Mouse (Mus musculus): ENCODE data around the gene Olfr1126. TPM values are rescaled to one million over a fixed set of nuclear protein-coding genes. Genes with fewer than 3 reads are reported as not detected.
"Not testable (repeated sequence)": the region's sequence is repeated elsewhere in the genome, so short reads cannot be mapped to it uniquely, and the experiment has no call there.

Olfr1126 gene
- not detected for total RNA-seq (2021)

DNA sequence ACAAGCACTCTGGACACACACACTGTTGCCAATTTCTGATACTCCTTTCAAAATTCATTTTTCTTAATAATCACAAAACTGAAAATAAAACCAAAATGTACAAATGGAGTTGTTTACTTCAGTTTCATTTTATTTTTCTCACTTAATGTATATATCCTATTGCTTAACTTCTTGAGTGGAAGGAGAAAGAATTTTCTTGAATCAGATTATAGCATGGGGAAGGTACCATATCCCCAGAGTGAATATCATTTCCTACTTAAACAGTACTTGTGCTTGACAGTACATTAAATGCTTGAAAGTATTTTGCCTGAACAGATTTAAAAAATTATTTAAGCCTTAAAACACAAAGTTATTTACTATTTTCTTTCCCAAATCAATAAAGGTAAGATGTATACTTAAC, at the start of gene Olfr1126:
Gene Olfr1126 (plus strand): TSS at position 301 of the 400 bp plus-strand sequence.
- DNase-seq: no peak

DNA sequence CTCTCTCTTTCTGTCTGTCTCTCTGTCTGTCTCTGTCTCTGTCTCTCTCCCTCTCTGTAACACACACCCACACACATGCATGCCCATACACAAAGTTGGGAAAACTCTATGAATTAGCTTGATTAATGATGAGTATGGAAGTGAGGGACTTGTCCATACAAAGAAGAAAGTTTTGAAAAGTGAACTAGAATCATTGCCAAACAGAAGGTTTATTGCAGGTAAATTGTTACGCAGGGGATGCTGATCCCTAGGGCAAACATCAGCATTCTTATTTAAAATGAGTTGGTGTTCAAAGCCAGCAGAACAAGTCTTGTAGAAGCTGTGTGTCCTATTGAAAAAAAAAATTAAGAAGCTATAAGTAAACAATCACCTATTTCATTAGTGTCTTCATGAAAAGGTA, 37.4 kb upstream of the Olfr1126 start, which contains the start of gene Olfr1123:
Gene Olfr1123 (plus strand): TSS at position 301 of the 400 bp plus-strand sequence.
- DNase-seq: no peak

- DNase-seq: no peak
Observed at GRCm38 (mm10) chr2:87429975-87430374, 23.8 kb upstream of the Olfr1126 start, which contains the start of gene Olfr1124. TSS of gene Olfr1124 (plus strand) at chr2:87430275.

DNA sequence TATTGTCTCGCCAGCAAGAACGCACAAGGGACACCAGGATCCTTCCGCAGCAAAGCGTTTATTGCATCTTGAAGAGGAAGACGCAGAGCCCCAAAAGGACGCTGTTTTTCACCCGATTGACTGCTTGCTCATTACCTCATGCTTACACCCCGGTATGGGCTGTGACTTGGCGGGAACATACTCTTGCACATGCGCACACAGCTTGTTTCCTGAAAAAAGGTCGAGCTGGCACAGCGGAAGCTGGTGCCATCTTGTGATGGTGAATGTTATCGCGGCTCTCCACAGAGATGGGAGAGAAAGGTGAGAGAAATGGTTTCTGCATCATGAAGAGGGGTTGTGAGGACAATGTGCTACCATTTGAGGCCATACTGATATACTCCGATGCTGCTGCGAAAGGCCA, 16.0 kb upstream of the Olfr1126 start:
- DNase-seq: no peak

- no peak for DNase-seq
Observed at GRCm38 (mm10) chr2:87461769-87462168, 8.0 kb downstream of the Olfr1126 start.

DNA sequence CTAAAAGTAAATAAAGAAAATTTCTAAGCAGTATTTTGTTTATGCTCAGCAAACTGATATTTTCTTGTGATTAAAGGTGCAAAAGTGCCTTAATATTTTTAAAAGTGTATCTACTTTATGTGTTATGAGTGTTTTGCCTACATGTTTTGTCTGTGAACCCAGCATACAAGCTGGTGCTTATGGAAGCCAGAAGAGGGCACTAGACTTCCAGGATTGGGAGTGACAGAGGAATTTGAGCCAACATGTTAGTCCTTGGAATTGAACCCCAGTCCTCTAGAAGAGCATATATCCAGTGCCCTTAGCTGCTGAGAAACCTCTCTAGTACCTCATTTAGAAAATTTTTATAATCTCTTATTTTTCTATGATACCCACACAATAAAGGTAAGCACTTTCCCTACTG, 26.4 kb downstream of the Olfr1126 start:
- no peak for DNase-seq

GRCm38 (mm10) chr2:87481158-87481557, 27.4 kb downstream of the Olfr1126 start:
- no peak for DNase-seq

- DNase-seq: no peak
Observed at GRCm38 (mm10) chr2:87482276-87482675, 28.5 kb downstream of the Olfr1126 start.

- not testable (repeated sequence) for DNase-seq
Observed at GRCm38 (mm10) chr2:87496993-87497392, 43.2 kb downstream of the Olfr1126 start, which contains the start of gene Pramel7. TSS of gene Pramel7 (minus strand) at chr2:87497093.

DNA sequence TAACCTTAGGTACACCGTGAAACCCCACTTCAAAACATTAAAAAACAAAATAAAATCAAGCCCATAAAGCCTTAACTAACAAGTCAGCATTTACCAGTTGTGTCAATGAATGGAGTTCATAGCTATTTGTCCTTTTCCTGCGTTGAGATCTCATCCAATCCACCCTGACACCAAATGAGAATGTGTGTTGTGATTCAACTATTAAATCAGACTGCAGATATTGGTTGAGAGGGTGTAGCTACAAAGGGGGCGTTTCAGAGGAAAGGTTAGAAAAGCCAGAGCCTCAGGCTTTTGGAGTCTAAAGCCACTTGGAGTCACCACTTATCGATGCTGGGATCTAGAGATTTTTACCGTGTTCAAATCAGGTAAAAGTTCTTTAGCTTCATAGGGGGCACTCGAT, 52.5 kb downstream of the Olfr1126 start, which contains the start of gene Pramel6:
Gene Pramel6 (plus strand): TSS at position 301 of the 400 bp plus-strand sequence.
- DNase-seq: no peak

Other genes starting within 250 kb of the Olfr1126 start
- gene Olfr1113, start 245.0 kb upstream of the Olfr1126 start, total RNA-seq (2021): not detected
- gene Olfr1115, start 205.9 kb upstream of the Olfr1126 start, total RNA-seq (2021): not detected
- not detected for gene Olfr1116, start 186.4 kb upstream of the Olfr1126 start, total RNA-seq (2021)
- not detected for gene Olfr1118, start 146.4 kb upstream of the Olfr1126 start, total RNA-seq (2021)
- gene Olfr1120, start 99.1 kb upstream of the Olfr1126 start, total RNA-seq (2021): not detected
- gene Olfr1121, start 84.1 kb upstream of the Olfr1126 start, total RNA-seq (2021): not detected
- gene Olfr1122, start 68.1 kb upstream of the Olfr1126 start, total RNA-seq (2021): under 1 TPM in 1 of 2 experiments, not detected in 1; 0.05 TPM
- not detected for gene Olfr1123, start 37.3 kb upstream of the Olfr1126 start, total RNA-seq (2021)
- not detected for gene Olfr1124, start 23.7 kb upstream of the Olfr1126 start, total RNA-seq (2021)
- not detected for gene Pramel7, start 43.1 kb downstream of the Olfr1126 start, total RNA-seq (2021)
- not detected for gene Pramel6, start 52.6 kb downstream of the Olfr1126 start, total RNA-seq (2021)
- not detected for gene Olfr153, start 77.8 kb downstream of the Olfr1126 start, total RNA-seq (2021)
- gene Olfr1128, start 91.6 kb downstream of the Olfr1126 start, total RNA-seq (2021): not detected
- not detected for gene Olfr1129, start 119.9 kb downstream of the Olfr1126 start, total RNA-seq (2021)
- not detected for gene Olfr1130, start 152.2 kb downstream of the Olfr1126 start, total RNA-seq (2021)
- gene Olfr1131, start 173.1 kb downstream of the Olfr1126 start, total RNA-seq (2021): not detected
- not detected for gene Olfr1132, start 183.6 kb downstream of the Olfr1126 start, total RNA-seq (2021)
- gene Olfr1133, start 193.4 kb downstream of the Olfr1126 start, total RNA-seq (2021): not detected
- gene Olfr1134, start 204.5 kb downstream of the Olfr1126 start, total RNA-seq (2021): not detected
- gene Olfr1135, start 219.7 kb downstream of the Olfr1126 start, total RNA-seq (2021): not detected
- gene Olfr1136, start 240.0 kb downstream of the Olfr1126 start, total RNA-seq (2021): not detected

All from heart, postnatal 4 days (tissue).